Mouse (Mus musculus): Measurements from ENCODE around the gene Il12rb1. TPM values are rescaled to one million over a fixed set of nuclear protein-coding genes. Genes with fewer than 3 reads are reported as not detected.
"Not testable (repeated sequence)": the region's sequence is repeated elsewhere in the genome, so short reads cannot be mapped to it uniquely, and the experiment has no call there.

The Il12rb1 gene
- polyA plus RNA-seq, 1 experiment from 2014 or later, result 0.15 TPM

DNA sequence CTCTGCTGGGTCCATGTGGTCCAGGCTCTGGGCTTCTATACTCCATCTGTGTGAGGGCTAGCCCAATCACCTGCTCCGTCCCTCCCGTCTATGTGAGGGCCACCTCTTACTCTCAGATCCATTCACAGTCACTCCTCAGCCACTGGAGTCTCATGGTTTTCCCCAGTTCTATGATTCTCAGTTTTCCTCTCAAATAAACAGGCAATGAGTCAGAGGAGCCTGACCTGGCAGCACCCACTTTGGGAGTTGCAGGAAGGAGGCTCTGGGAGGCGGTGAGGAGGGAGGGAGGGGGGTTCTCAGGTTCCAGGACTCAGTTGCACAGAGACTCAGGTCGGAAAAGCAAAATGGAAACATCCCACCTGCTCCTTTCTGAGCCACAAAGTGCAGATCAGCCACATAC, 4.6 kb downstream of the Il12rb1 start:
- Histone ChIP-seq H3K27me3 (peaks cover 46% of the 10 kb centered on the region), H3K36me3 (no peaks in the 10 kb centered on the region), H3K4me3 (no peak overlapping the region), H3K4me2 (no peak overlapping the region), H3K9me3 (replicated peaks) (no peaks in the 10 kb centered on the region), H3K9ac (no peak overlapping the region), H3K4me1 (replicated peaks) (peaks cover 5% of the 10 kb centered on the region; the same call in 1 of the 2 replicates), H3K27ac (no peak overlapping the region)
- no peak for ATAC-seq (replicated peaks; ENCODE audit: insufficient number of reproducible peaks, insufficient read depth, low FRiP score, low read depth)
- WGBS, result 57% methylated on average over 4 of the region's 4 CpGs

- peaks cover 62% of the 10 kb centered on the region for H3K27me3 ChIP-seq
- H3K36me3 ChIP-seq, result no peaks in the 10 kb centered on the region
- no peak overlapping the region for H3K9ac ChIP-seq
- no peak overlapping the region for H3K27ac ChIP-seq
- no peak overlapping the region for H3K4me3 ChIP-seq
- peaks cover 11% of the 10 kb centered on the region for H3K9me3 ChIP-seq (replicated peaks)
- H3K4me1 ChIP-seq (replicated peaks), result peaks cover 13% of the 10 kb centered on the region; the same call in 1 of the 2 replicates
- WGBS, result 10% methylated on average over 30 of the region's 30 CpGs
- ATAC-seq (replicated peaks; ENCODE audit: insufficient number of reproducible peaks, insufficient read depth, low FRiP score, low read depth), result no peak
- H3K4me2 ChIP-seq, result peak overlapping the region; percentile 45
Measured at GRCm38 (mm10) chr8:70816679-70817078, 8.4 kb downstream of the Il12rb1 start.

GRCm38 (mm10) chr8:70820101-70820935, 12.1 kb downstream of the Il12rb1 start:
- 7% methylated on average over 31 of the region's 31 CpGs for WGBS
- Histone ChIP-seq H3K9me3 (replicated peaks) (peaks cover 11% of the 10 kb centered on the region), H3K4me1 (replicated peaks) (peaks cover 14% of the 10 kb centered on the region; the same call in 1 of the 2 replicates), H3K4me3 (no peak overlapping the region), H3K27ac (no peak overlapping the region), H3K9ac (no peak overlapping the region), H3K27me3 (peaks cover 48% of the 10 kb centered on the region), H3K36me3 (no peaks in the 10 kb centered on the region), H3K4me2 (peak overlapping the region; percentile 19; the same call in 1 of the 2 replicates)
- peak; percentile 58 for ATAC-seq (replicated peaks; ENCODE audit: insufficient number of reproducible peaks, insufficient read depth, low FRiP score, low read depth)

DNA sequence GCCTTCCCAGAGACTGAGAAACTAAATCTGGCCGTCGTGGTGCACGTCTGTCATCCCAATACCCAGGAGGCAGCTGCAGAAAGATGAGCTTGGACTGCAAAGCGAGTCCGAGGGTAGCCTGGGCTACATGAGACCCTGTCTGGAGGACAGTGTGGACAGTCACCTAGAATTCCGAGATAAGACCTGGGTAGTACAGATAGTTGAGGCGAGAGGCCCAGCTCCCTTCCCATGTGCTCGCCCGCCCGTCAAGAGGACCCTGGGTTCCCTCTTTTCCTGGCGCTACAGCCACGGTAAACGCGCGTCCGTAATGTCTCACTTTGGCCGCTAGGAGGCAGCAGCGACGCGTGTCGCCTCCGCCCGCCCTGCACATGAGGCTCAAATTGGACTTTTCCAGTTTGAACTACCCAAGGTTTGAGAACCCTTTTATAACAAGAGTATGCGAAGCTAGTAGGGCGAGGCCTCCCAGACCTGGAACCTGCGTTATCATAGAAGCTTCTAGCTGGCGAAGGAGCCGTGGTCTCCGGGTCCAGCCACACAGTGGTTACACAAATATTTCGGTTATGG, 13.2 kb downstream of the Il12rb1 start:
- no peaks in the 10 kb centered on the region for H3K36me3 ChIP-seq
- H3K27me3 ChIP-seq, result peaks cover 37% of the 10 kb centered on the region
- no peak overlapping the region for H3K4me3 ChIP-seq
- 14% methylated on average over 30 of the region's 30 CpGs for WGBS
- no peak overlapping the region for H3K9ac ChIP-seq
- no peak for ATAC-seq (replicated peaks; ENCODE audit: insufficient number of reproducible peaks, insufficient read depth, low FRiP score, low read depth)
- peaks cover 14% of the 10 kb centered on the region; the same call in 1 of the 2 replicates for H3K4me1 ChIP-seq (replicated peaks)
- H3K9me3 ChIP-seq (replicated peaks), result peaks cover 11% of the 10 kb centered on the region
- H3K27ac ChIP-seq, result no peak overlapping the region
- no peak overlapping the region for H3K4me2 ChIP-seq

GRCm38 (mm10) chr8:70821992-70822391, 13.7 kb downstream of the Il12rb1 start:
- H3K27me3 ChIP-seq, result peaks cover 32% of the 10 kb centered on the region
- 34% methylated on average over 11 of the region's 11 CpGs for WGBS
- peaks cover 11% of the 10 kb centered on the region for H3K9me3 ChIP-seq (replicated peaks)
- no peak overlapping the region for H3K4me2 ChIP-seq
- H3K27ac ChIP-seq, result no peak overlapping the region
- H3K9ac ChIP-seq, result no peak overlapping the region
- ATAC-seq (replicated peaks; ENCODE audit: insufficient number of reproducible peaks, insufficient read depth, low FRiP score, low read depth), result no peak
- H3K4me1 ChIP-seq (replicated peaks), result peaks cover 10% of the 10 kb centered on the region; the same call in 1 of the 2 replicates
- H3K36me3 ChIP-seq, result no peaks in the 10 kb centered on the region
- no peak overlapping the region for H3K4me3 ChIP-seq

DNA sequence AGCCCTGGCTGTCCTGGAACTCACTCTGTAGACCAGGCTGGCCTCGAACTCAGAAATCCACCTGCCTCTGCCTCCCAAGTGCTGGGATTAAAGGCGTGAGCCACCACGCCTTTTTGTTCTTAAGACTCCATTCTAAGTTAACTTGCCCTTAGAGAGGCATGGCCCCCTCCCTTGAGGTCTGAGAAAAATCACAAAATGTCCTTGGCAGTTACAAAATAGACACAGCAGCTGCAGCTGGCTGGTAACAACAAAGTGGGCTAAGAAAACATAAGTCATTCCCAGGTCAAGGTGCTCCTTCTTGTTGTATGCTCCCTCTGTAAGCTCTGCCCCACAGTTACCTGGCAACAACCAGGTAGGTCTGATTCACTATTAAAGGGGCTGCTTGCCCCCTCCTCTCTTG, 14.3 kb downstream of the Il12rb1 start:
- H3K4me3 ChIP-seq; H3K36me3 ChIP-seq; H3K4me1 ChIP-seq (replicated peaks); ATAC-seq (replicated peaks; ENCODE audit: insufficient number of reproducible peaks, insufficient read depth, low FRiP score, low read depth); H3K4me2 ChIP-seq; H3K27ac ChIP-seq; H3K9ac ChIP-seq: not testable (repeated sequence)
- peaks cover 11% of the 10 kb centered on the region for H3K9me3 ChIP-seq (replicated peaks)
- peaks cover 29% of the 10 kb centered on the region for H3K27me3 ChIP-seq
- WGBS, result 87% methylated on average over 3 of the region's 3 CpGs

- H3K27ac ChIP-seq, result no peak overlapping the region
- no peak for ATAC-seq (replicated peaks; ENCODE audit: insufficient number of reproducible peaks, insufficient read depth, low FRiP score, low read depth)
- no peaks in the 10 kb centered on the region for H3K36me3 ChIP-seq
- peaks cover 5% of the 10 kb centered on the region for H3K9me3 ChIP-seq (replicated peaks)
- H3K4me3 ChIP-seq, result no peak overlapping the region
- H3K27me3 ChIP-seq, result peaks cover 25% of the 10 kb centered on the region
- WGBS, result 78% methylated on average over 7 of the region's 7 CpGs
- H3K9ac ChIP-seq, result no peak overlapping the region
- H3K4me1 ChIP-seq (replicated peaks), result 0 out of 2 replicates have a peak, but pooled peaks cover 10% of the 10 kb centered on the region
- no peak overlapping the region for H3K4me2 ChIP-seq
Measured at GRCm38 (mm10) chr8:70823802-70824201, 15.6 kb downstream of the Il12rb1 start.

DNA sequence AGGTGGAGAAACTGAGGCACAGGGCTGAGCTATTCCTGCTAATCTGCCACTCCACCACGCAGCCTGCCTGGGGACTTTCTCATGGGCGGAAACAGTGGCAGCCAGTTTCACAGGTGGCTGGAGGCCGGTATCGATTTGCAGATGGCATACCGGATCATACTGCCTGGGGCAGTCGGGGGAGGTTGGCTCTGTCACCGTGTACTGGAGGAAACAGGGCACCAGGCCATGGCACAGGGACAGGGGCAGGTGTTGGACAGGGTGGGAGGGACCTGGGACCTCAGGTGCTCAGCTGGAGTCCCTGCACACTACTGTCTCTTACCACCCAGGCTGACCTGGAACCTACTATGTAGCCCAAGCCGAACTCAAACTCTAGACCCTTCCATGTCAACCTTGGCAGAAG, 17.6 kb downstream of the Il12rb1 start:
- Histone ChIP-seq H3K36me3 (no peaks in the 10 kb centered on the region), H3K27me3 (peaks cover 7% of the 10 kb centered on the region), H3K9ac (no peak overlapping the region), H3K4me3 (no peak overlapping the region), H3K27ac (no peak overlapping the region), H3K4me1 (replicated peaks) (0 out of 2 replicates have a peak, but pooled peaks cover 3% of the 10 kb centered on the region), H3K9me3 (replicated peaks) (no peaks in the 10 kb centered on the region), H3K4me2 (no peak overlapping the region)
- ATAC-seq (replicated peaks; ENCODE audit: insufficient number of reproducible peaks, insufficient read depth, low FRiP score, low read depth), result no peak
- WGBS, result 76% methylated on average over 8 of the region's 8 CpGs

DNA sequence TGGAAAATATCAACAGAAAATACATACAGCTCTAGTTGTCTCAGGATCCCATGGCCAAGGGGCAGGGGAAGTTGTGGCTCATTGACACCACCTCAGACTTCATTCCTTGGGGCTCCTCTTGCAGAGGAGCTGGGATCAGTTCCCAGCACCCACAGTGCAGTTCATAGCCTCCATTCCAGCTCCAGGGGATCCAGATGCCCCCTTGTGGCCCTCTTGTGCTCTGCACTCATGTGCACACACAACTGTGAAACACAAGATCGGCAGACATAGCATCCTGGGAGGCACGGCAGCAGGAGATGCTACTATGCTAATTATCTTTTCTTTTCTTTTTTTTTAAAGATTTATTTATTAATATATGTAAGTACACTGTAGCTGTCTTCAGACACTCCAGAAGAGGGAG, 18.8 kb downstream of the Il12rb1 start:
- Histone ChIP-seq H3K36me3 (no peaks in the 10 kb centered on the region), H3K4me3 (no peak overlapping the region), H3K4me2 (no peak overlapping the region), H3K9ac (no peak overlapping the region), H3K4me1 (replicated peaks) (no peaks in the 10 kb centered on the region), H3K27me3 (peaks cover 4% of the 10 kb centered on the region; the same call in 1 of the 2 replicates), H3K9me3 (replicated peaks) (no peaks in the 10 kb centered on the region), H3K27ac (no peak overlapping the region)
- 95% methylated on average over 2 of the region's 2 CpGs for WGBS
- ATAC-seq (replicated peaks; ENCODE audit: insufficient number of reproducible peaks, insufficient read depth, low FRiP score, low read depth), result no peak

- Histone ChIP-seq H3K4me2 (no peak overlapping the region), H3K4me3 (no peak overlapping the region), H3K27me3 (peaks cover 4% of the 10 kb centered on the region; the same call in 1 of the 2 replicates), H3K9me3 (replicated peaks) (no peaks in the 10 kb centered on the region), H3K4me1 (replicated peaks) (peaks cover 1% of the 10 kb centered on the region), H3K9ac (no peak overlapping the region), H3K27ac (no peak overlapping the region), H3K36me3 (no peaks in the 10 kb centered on the region)
- ATAC-seq (replicated peaks; ENCODE audit: insufficient number of reproducible peaks, insufficient read depth, low FRiP score, low read depth), result no peak
- WGBS, result 84% methylated on average over 1 of the region's 1 CpGs
Measured at GRCm38 (mm10) chr8:70827796-70828195, 19.5 kb downstream of the Il12rb1 start.

DNA sequence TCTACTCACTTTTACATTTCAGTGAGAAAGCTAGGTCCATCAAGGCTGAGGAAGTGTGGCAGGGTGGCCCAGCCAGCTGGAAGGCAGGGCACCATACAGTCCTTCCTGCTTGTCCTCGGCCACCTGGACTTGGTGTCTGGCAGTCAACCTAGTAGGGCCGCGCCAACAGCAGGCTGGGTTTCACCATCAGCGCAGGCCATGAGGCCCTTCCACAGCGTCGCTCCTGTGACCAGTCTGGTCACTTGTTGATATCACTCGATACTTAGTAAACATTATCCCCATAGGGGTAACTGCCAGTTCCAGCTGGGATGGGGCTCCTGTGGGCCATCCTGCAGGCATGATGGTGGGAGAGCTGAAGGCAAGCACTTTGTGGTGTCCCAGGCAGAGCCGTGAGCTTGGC, 23.3 kb downstream of the Il12rb1 start:
- WGBS, result 85% methylated on average over 8 of the region's 8 CpGs

More for the DNA sequence above, 23.3 kb downstream of the Il12rb1 start:
- H3K9ac ChIP-seq, result no peak overlapping the region
- H3K9me3 ChIP-seq (replicated peaks), result no peaks in the 10 kb centered on the region
- peaks cover 14% of the 10 kb centered on the region for H3K4me1 ChIP-seq (replicated peaks)
- no peaks in the 10 kb centered on the region for H3K36me3 ChIP-seq
- no peak overlapping the region for H3K4me2 ChIP-seq
- ATAC-seq (replicated peaks; ENCODE audit: insufficient number of reproducible peaks, insufficient read depth, low FRiP score, low read depth), result no peak
- H3K27me3 ChIP-seq, result no peaks in the 10 kb centered on the region
- no peak overlapping the region for H3K27ac ChIP-seq
- no peak overlapping the region for H3K4me3 ChIP-seq
